Mouse (Mus musculus): ENCODE results near the gene Gorasp1.

Gorasp1 gene

DNA sequence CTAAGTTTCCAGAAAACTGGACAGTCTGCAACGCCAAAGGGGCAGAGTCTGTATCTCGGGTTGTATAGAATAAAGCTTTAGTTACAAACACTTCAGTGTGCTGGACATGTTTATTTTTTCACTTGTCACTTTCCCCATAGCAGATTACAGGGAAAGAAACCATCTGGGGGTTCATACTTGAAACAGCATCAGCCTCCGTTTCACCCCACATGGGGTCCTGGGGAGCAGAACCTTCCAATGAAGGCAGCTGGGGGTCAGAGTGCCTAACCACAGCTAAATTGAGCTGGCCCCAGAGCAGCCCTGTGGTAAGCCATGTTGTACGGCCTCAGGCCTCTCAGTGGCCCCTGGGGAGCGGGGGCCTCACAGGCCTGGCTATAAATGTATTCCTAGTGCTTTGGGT lies 10.9 kb downstream of the Gorasp1 start:
- DNase-seq (ENCODE audit: low spot score): no peak

DNA sequence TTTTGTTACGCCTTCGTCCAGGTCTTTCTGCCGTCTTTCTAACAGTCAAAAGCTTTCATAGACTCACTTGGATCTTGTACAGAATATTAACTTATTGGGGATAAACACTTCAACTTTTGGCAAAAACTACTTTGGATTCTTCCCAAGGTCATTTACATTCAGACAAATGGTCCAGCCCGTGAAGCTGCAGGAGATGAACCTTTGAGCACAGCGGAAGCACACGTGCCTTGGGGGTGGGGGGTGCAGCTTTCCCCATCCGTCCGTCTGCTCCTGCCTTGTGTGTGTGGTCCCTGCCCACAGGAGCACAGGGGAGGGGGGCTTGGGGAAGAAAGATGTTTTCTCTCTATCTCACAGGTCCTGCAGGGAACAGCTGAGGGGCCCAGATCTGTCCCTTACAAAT lies 11.6 kb downstream of the Gorasp1 start:
- DNase-seq (ENCODE audit: low spot score): no peak

DNA sequence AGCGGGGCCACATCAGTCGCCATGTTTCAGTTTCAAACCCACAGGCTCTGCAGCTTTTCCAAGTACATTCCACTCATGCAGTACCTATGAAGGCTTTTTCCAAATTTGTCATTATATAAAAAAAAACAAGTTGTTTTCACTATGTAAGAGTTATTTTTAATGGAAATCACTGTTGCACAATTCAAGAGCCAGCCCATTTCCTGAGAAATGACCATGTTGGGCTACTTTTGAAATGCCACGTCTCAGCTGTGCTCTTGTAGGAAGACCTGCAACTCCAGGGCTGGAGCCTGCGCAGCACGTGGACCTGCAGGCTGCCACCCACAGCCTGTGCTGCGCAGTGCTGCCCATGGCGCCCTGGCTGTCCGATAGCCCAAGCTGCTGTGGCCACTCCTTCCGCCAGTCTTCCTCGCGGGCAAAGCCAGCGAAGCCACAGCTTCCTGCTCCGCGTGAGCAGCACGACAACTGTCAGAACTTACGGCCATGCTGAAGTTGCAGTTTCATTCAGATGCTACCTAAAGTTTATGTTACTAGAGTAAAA lies 12.2 kb downstream of the Gorasp1 start:
- DNase-seq (ENCODE audit: low spot score): peak; percentile 24

DNA sequence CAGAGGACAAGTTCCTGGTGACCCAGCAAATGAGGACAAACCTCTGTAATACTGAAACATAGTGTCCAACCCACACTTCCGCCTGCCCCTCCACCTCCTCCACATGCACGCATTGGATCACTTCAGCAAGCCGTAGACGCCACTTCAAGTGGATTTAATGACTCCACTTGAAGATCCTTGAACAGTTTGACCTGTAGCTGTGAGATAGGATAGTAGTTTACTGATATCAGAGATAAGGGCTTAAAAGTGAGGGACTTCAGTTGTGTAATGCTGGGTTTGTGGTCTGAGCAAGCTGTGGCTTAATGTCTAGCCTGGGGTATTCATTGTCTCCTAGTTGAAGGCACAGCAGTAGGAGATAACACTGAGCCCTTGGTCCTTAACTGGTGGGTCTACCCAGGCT lies 13.9 kb downstream of the Gorasp1 start:
- DNase-seq (ENCODE audit: low spot score): no peak

DNA sequence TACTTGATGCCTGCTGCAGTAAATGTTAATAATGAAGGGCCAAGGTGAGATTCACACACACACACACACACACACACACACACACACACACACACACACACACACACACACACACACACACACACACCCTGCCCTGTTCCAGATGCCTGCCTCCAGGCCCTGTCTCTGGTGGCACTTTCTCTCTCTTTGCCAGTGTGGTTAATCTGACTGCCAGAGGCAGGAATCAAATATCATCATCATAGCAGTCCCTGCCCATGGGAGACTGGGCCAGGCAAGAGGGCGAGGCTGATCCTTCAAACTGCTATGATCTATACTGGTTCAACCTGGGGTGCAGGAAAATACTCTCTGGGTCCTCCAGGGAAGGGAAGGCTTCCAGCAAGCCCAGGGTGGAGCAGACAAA lies 17.5 kb downstream of the Gorasp1 start:
- DNase-seq (ENCODE audit: low spot score): no peak

DNA sequence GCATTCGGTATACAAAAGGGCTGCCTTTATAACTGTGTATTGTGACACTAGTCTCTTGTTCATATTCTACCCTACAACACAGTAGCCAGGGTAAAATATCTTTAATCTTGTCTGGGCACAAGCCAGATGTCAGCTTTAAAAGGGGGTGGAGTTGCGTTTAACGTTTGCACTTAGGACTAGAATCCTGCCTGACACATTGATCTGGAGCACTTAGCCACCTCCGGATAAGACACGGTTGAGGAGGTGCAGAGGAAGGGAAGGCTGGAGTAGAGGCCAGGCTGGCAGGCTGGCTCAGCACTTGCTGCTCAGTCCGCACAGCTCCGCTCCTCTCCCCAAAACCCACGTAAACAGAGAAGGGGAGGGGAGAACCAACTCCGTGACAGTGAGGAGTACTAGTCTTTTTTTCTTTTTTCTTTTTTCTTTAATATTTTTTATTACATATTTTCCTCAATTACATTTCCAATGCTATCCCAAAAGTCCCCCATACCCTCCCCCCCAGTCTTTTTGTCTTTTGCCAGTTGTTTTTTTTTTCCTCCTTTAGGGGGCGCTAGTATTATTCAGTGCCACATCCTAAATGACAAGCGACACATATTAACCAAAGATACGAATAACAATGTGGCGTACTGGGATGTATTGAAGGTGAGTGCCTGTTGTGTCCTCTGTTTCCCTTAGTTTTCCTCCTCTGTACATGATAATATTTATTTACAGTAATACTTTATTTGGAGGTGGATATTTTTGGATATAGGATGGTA lies 24.1 kb downstream of the Gorasp1 start:
- no peak for DNase-seq (ENCODE audit: low spot score)

DNA sequence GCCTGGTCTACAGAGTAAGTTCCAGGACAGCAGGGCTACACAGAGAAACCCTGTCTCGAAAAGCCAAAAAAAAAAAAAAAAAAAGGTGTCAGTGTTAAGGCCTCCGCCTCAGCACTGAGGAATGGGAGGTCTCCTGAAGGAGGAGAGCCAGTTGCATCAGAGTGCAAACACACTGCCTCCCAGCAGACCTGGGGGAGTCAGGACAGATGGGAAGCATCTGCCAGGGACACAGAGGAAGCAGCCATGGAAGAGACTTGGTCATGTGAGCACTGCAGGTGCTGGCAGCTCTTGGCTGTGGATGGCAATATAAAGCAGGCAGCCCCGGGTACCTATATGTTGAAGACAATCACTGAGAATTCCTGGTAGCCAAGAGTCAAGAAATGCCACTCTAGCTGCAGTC lies 27.4 kb downstream of the Gorasp1 start:
- no peak for DNase-seq (ENCODE audit: low spot score)

DNA sequence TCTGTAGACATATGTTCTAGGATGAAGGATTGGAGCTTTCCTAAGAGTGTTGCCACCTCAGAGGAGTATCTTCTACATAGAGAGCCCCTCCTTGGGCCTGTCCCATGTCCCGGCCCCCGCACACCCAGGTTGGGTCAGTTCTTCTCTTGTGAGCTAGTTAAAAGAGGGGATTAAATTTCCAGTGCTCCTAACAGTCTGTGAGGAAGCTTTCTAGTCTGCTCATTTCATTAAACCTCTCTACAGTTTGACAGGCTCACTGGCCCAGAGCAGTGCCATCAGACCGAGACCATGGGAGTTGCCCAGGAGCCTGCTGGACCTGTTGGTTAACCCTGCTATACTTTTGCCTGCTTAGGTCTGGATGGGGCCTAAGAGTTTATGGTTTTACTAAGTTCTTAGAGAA lies 28.7 kb downstream of the Gorasp1 start:
- no peak for DNase-seq (ENCODE audit: low spot score)

DNA sequence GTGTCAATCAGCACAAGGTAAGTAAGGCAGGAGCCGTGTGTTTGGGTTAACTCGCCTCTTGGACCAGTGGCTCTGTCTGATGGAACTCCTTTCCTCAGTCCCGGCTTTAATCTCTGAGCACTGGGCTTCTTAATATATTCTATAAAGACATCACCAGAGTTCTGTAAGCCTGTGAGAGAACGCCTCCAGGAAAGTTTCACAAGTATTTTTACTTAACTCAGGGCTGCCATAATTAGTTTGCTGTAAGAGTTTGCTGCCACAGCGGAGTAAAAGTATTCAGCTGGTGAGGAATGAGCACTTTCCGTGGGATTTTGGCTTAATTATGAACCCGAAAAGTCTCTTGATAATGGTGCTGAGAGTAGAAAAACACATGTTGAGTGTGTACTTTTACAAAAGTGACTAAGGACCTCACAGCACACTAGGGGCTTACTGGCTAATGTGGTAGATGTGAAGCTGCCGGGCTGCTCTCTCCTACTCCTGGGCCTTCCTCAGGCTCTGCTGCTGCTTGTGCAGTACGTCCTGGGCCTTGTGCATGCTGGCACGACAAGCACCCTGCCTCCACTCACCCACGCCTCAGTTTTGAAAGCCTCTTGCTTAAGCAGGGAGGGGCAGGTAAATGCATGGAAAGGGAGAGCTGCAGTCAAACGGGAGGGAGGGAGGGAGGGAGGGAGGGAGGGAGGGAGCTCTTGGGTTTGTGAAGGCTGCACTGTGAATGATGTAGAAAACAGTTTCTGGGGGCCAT lies 34.8 kb downstream of the Gorasp1 start:
- no peak for DNase-seq (ENCODE audit: low spot score)

DNA sequence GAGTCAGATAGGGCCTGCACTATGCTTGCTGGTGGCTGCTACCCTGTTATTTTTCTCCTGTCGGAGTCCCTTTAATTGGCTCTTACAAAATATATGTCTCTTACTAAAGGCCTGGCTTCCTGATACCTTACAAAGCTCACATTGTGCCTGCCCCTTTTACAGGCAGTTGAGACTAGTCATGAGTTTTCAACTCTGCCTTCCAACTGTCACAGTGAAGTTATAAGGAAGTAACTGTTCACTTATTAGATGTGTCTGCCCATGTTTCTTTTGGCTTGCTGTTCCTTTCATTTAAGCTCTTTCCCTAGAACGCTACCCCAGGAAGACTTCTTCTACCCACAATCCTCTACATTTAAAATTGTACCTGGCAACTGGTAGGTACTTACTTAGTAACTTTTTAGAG lies 37.9 kb downstream of the Gorasp1 start:
- no peak for DNase-seq (ENCODE audit: low spot score)

DNA sequence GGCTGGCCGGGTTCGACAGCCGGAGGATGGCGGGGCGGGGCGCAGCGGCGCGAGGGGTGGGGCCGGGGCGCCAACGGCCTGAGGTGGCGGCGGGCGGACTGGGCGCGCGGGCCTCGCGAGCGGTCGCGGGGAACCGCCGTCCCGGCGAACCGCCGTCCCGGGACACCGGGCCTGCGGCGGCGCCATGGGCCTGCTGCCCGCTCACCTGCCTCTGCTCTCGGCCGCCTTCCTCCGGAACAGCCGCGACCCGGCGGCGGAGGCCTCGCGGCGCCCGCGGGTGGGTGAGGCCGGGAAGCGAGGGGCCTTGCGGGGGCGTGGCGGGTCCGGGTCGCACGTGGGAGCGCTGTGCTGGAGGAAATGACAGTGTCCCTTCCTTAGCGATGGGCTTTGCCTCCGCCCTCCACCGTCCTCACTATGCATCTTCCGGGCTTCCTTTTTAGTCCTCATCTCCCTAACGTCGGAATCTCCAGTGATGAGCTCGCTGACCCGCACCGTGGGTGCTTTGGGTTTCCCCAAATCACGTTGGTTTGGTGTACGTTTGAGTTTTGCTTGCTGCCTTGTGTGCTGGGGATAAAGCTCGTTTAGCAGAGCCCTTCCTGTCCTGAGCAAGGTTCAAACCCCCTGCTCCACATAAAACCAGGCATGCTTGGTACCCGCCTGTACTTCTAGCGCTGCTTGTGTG lies 42.2 kb downstream of the Gorasp1 start:
- DNase-seq (ENCODE audit: low spot score): peak; percentile 30

DNA sequence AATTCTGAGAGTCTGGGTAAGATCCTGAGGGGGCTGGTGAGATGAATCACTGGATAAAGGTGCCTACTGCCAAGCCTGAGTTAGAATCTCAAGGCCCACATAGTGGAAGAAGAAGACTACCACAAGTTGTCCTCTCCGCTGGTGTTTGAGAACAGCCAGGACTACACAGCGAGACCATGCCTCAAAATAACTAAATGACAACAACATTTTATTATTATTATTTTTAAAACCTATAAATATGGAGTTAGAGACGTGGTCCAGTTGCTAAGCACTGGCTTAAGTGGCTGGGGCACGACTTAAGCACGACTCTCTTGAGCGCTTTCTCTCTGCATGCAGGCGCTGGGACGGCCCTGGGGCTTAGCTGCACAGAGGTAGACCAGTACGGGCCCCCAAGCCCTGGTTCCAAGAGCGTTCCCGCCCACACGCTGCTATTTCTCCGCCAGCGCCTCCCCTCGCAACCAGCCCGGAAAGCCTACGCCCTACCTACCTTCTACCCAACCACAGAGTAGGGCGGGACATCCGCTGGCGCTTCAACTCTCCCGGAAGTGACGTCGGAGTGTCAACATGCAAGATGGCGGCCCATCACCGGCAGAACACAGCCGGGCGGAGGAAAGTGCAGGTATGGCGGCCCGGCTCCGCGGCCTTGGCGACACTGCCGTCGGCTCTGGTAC lies 42.9 kb downstream of the Gorasp1 start, which contains the start of gene Wdr48:
Gene Wdr48, plus strand, starts transcription at position 540 of the 671 bp plus-strand sequence.
- DNase-seq (ENCODE audit: low spot score): peak; percentile 99

DNA sequence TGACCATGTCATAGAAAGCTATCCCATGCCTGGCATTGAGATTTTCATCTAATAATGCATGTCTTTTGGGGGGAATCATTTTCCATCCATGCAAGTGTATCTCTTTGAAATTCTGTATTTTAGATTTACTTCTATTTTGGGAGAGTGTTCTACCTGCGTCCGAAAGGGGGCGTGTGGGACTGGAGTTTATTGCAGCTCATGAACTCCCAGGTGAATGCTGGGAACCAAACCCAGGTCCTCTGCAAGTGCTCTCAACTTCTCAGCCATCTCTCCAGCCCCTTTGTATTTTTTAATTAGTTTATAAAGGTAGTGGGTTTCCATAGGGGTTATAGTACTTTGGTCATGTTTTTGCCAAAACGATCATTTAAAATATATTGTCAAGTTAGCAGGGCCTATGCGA lies 43.5 kb downstream of the Gorasp1 start:
- no peak for DNase-seq (ENCODE audit: low spot score)

DNA sequence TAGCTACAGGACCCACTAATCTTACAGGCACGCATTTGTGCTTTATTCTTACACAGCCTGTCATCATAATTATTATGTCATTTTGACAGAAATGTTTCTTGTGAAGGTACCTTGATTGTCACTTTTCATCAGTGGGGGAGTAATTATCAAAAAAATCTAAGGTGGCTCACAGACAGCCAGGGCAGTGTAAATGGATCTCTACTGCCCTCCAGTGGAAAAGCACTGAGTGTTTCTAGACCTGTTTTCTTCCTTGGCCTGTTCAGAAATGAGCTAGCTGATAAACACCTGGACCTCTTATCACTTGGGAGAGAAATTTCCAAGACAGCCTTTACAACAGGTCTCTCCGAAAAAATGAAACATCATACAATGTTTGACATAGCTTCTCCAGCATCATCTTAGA lies 46.7 kb downstream of the Gorasp1 start:
- peak; percentile 29 for DNase-seq (ENCODE audit: low spot score)

DNA sequence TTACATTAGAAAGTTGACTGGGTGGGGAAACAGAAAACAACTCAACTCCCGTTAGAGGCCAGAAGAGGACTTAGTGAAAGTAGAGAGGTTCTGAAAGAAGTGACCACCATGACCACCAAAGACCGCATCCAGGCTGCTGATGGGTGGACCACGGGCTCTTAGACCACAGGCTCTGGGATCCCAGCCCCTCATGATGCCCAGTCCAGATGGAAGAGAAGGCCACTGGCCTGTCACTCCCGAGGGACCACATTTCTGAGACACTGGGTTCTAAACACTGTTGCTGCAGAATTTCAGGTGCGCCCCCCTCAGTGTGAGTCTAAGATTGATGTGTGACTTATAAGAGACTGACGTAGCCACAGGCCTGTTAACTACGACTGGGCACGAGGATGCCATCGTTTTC lies 47.9 kb downstream of the Gorasp1 start:
- no peak for DNase-seq (ENCODE audit: low spot score)

DNA sequence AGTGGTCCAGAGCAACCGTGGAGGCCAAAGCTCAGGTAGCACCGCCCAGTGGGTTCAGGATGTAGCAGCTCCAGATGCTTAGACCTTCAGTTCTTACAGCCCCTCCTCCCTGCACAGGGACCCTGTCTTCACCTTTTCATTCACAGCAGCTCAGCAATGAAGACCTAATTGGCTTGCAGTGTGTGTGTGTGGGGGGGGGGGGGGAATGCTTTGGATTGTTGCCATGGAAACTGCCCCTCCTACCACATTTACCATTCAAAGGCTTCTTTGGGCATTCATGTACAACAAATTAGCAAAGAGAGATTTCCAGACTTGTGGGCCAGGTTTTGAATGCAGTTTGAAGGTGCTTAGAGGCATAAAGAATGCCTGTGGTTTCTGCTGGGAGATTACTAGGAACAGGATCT lies 48.5 kb downstream of the Gorasp1 start:
- no peak for DNase-seq (ENCODE audit: low spot score)

DNA sequence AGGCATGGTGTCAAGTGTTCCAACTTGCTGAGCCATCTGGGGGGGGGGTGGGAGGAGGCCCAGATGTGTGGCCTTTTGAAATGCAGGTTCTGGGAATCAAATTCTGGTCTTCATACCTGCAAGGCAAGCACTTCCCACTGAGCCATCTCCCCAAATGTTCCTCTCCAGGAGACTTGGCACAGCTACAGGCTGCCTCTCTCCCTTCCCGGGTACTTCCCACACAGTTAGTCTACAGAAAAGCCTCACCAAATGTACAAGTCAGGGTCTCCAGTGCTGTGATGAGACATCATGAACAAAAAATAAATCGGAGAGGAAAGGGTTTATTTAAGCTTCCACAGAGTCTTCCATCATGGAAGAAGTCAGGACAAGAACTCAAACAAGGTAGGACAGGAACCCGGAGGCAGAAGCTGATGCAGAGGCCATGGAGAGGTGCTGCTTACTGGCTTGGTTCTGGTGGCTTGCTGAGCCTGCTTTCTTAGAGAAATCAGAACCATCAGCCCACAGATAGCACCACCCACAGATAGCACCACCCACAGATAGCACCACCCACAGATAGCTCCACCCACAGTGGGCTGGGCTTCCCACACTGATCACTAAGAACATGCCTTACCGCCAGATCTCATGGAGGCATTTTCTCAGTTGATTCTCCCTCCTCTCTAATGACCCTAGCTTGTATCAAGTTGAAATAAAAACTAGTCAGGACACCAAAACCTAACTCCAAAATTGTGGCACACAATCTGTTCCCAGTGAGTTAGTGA lies 50.0 kb downstream of the Gorasp1 start:
- DNase-seq (ENCODE audit: low spot score): no peak
